Mouse (Mus musculus): Measurements from ENCODE around the gene Kyat3. TPM values are rescaled to one million over a fixed set of nuclear protein-coding genes. Genes with fewer than 3 reads are reported as not detected.
"Not testable (repeated sequence)": the region's sequence is repeated elsewhere in the genome, so short reads cannot be mapped to it uniquely, and the experiment has no call there.

The Kyat3 gene
- polyA plus RNA-seq, 1 experiment from 2014 or later: 8.9 TPM

GRCm38 (mm10) chr3:142710360-142711007 lies 9.6 kb downstream of the Kyat3 start:
- peaks cover 16% of the 10 kb centered on the region for H3K9me3 ChIP-seq (replicated peaks)
- H3K4me1 ChIP-seq (replicated peaks): no peaks in the 10 kb centered on the region
- no peak overlapping the region for H3K9ac ChIP-seq
- H3K36me3 ChIP-seq: peaks cover 12% of the 10 kb centered on the region
- no peak overlapping the region for H3K4me3 ChIP-seq
- no peak overlapping the region for H3K27ac ChIP-seq (ENCODE audit: poor library complexity, severe bottlenecking)
- WGBS: 10% methylated on average over 10 of the region's 10 CpGs
- peak overlapping the region; percentile 36 for H3K4me2 ChIP-seq
- no peak for ATAC-seq (ENCODE audit: insufficient number of reproducible peaks, low FRiP score)
- H3K27me3 ChIP-seq (replicated peaks): no peaks in the 10 kb centered on the region

- Histone ChIP-seq H3K4me3 (no peak overlapping the region), H3K9ac (no peak overlapping the region), H3K27ac (ENCODE audit: poor library complexity, severe bottlenecking) (no peak overlapping the region), H3K27me3 (replicated peaks) (no peaks in the 10 kb centered on the region), H3K4me1 (replicated peaks) (no peaks in the 10 kb centered on the region), H3K4me2 (no peak overlapping the region), H3K9me3 (replicated peaks) (peaks cover 16% of the 10 kb centered on the region), H3K36me3 (peaks cover 12% of the 10 kb centered on the region)
- no peak for ATAC-seq (ENCODE audit: insufficient number of reproducible peaks, low FRiP score)
- 87% methylated on average over 5 of the region's 5 CpGs for WGBS
These were observed 10.5 kb downstream of the Kyat3 start for GRCm38 (mm10) chr3:142711372-142711771.

- ATAC-seq (ENCODE audit: insufficient number of reproducible peaks, low FRiP score); H3K27ac ChIP-seq (ENCODE audit: poor library complexity, severe bottlenecking); H3K4me2 ChIP-seq; H3K27me3 ChIP-seq (replicated peaks); H3K4me3 ChIP-seq; H3K4me1 ChIP-seq (replicated peaks); H3K9ac ChIP-seq: not testable (repeated sequence)
- Histone ChIP-seq H3K9me3 (replicated peaks) (peaks cover 16% of the 10 kb centered on the region), H3K36me3 (peaks cover 12% of the 10 kb centered on the region)
- WGBS: 93% methylated on average over 18 of the region's 18 CpGs
These were observed 11.7 kb downstream of the Kyat3 start for GRCm38 (mm10) chr3:142712401-142713040.

DNA sequence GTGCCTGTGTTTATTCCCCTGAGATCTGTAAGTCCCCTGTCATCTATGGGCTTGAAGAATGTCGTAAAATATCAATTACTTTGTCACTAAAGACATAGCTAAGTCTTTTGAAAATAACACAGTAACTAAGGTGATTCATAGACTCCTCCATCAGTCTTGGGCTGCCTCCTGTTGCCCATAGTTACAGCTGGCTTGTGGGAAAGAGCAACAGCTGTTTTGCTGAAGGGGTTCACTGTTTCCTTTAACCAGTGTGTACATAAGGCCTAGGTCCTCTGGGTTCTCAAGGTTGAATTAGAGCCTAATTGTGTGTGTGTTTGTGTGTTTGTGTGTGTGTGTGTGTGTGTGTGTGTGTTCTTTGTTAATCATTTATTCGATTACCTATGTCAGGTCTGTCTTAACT lies 24.6 kb downstream of the Kyat3 start:
- Histone ChIP-seq H3K27ac (ENCODE audit: poor library complexity, severe bottlenecking) (no peak overlapping the region), H3K27me3 (replicated peaks) (no peaks in the 10 kb centered on the region), H3K4me3 (no peak overlapping the region), H3K36me3 (0 out of 2 replicates have a peak, but pooled peaks cover 3% of the 10 kb centered on the region), H3K9me3 (replicated peaks) (no peaks in the 10 kb centered on the region), H3K4me1 (replicated peaks) (no peaks in the 10 kb centered on the region), H3K9ac (no peak overlapping the region), H3K4me2 (no peak overlapping the region)
- WGBS: 74% methylated on average over 2 of the region's 2 CpGs
- ATAC-seq (ENCODE audit: insufficient number of reproducible peaks, low FRiP score): no peak

- H3K36me3 ChIP-seq: 0 out of 2 replicates have a peak, but pooled peaks cover 2% of the 10 kb centered on the region
- H3K4me1 ChIP-seq (replicated peaks): no peaks in the 10 kb centered on the region
- H3K4me2 ChIP-seq: no peak overlapping the region
- H3K9ac ChIP-seq: no peak overlapping the region
- H3K27ac ChIP-seq (ENCODE audit: poor library complexity, severe bottlenecking): no peak overlapping the region
- 80% methylated on average over 22 of the region's 22 CpGs for WGBS
- no peaks in the 10 kb centered on the region for H3K27me3 ChIP-seq (replicated peaks)
- H3K4me3 ChIP-seq: no peak overlapping the region
- ATAC-seq (ENCODE audit: insufficient number of reproducible peaks, low FRiP score): no peak
- no peaks in the 10 kb centered on the region for H3K9me3 ChIP-seq (replicated peaks)
These were observed 25.3 kb downstream of the Kyat3 start for GRCm38 (mm10) chr3:142725969-142726672.

DNA sequence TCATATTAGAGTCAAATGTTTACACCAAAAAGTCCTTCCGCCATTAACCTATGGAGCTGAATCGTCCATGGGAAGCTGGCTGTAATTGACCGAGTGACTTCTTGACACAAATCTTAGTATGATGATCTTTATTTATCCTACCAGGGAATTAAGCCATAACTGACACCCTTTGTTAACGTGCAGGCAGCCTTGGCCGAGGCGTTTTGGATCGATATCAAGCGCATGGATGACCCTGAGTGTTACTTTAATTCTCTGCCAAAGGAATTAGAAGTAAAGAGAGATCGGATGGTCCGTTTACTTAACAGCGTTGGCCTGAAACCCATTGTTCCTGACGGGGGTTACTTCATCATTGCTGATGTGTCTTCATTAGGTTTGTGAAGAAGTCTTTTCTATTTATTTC lies 33.4 kb downstream of the Kyat3 start:
- no peak overlapping the region for H3K4me3 ChIP-seq
- no peak overlapping the region for H3K27ac ChIP-seq (ENCODE audit: poor library complexity, severe bottlenecking)
- ATAC-seq (ENCODE audit: insufficient number of reproducible peaks, low FRiP score): no peak
- H3K4me2 ChIP-seq: no peak overlapping the region
- WGBS: 85% methylated on average over 12 of the region's 12 CpGs
- H3K9ac ChIP-seq: no peak overlapping the region
- H3K4me1 ChIP-seq (replicated peaks): no peaks in the 10 kb centered on the region
- no peaks in the 10 kb centered on the region for H3K9me3 ChIP-seq (replicated peaks)
- H3K36me3 ChIP-seq: peaks cover 3% of the 10 kb centered on the region; the same call in 1 of the 2 replicates
- H3K27me3 ChIP-seq (replicated peaks): no peaks in the 10 kb centered on the region

DNA sequence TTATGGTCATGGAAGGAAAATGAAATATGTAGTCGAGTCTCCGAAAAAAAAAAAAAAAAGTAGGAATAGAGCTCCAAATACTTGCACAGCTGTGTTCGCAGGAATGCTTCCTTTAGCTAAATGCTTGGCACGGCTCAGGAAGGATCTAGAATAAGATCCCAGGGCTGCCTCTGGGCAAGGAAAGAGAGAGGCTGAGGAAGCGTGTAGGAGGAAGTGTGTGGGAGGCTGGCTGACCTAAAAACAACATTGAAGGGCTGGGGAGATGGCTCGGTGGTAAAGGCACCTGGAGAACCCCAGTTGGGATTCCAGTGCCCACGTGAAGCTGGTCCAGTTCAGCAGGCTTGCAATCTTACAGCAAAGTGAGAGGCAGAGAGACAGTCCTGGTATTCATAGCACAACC lies 40.0 kb downstream of the Kyat3 start:
- no peak overlapping the region for H3K4me3 ChIP-seq
- ATAC-seq (ENCODE audit: insufficient number of reproducible peaks, low FRiP score): no peak
- no peaks in the 10 kb centered on the region for H3K27me3 ChIP-seq (replicated peaks)
- H3K4me1 ChIP-seq (replicated peaks): no peaks in the 10 kb centered on the region
- no peaks in the 10 kb centered on the region for H3K9me3 ChIP-seq (replicated peaks)
- H3K36me3 ChIP-seq: peaks cover 3% of the 10 kb centered on the region; the same call in 1 of the 2 replicates
- no peak overlapping the region for H3K9ac ChIP-seq
- H3K27ac ChIP-seq (ENCODE audit: poor library complexity, severe bottlenecking): no peak overlapping the region
- 63% methylated on average over 7 of the region's 7 CpGs for WGBS
- H3K4me2 ChIP-seq: no peak overlapping the region

DNA sequence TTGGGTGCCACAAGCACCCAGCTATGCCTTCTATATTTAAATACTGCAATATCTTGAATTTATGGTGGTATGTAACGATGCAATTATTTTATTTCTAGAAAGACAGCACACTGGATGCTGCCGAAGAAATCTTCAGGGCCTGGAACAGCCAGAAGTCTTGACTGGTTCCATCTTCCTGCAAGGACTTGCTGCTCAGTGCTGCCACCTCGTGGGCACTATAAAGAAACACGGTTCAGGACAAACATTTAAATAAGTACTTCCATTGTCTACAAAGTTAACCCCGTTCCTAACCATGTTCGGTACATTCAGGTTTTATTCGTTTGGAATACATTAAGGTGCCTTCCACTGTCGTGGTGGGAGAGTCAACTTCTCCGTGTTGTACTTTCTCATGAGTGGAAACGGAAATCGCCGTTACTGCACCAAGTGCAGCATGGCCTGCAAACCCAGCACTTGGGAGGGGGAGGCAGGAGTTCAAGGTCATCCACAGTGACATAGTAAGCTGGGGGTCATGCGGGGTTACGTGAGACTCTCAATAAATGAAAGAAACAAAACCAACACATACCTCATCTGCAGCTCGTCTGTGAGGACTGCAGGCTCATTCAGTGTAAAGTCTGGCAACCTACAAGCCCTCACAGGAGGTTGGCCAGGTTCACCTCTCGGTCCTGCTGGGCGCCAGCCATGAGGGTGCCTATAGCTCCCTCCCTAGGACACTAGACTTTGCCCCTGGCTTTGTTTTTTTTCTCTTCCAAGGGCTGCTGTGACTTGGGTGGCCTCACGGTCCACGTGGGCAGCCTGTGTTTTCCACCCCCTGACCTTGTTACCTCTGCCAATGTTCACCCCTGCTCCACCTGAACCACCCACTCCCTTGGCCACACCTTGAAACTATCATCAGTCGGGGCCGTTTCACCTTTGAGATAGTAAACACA lies 43.4 kb downstream of the Kyat3 start:
- Histone ChIP-seq H3K36me3 (no peaks in the 10 kb centered on the region), H3K4me1 (replicated peaks) (no peaks in the 10 kb centered on the region), H3K9ac (no peak overlapping the region), H3K27ac (ENCODE audit: poor library complexity, severe bottlenecking) (no peak overlapping the region), H3K9me3 (replicated peaks) (no peaks in the 10 kb centered on the region), H3K4me3 (no peak overlapping the region), H3K27me3 (replicated peaks) (no peaks in the 10 kb centered on the region), H3K4me2 (no peak overlapping the region)
- WGBS: 57% methylated on average over 21 of the region's 21 CpGs
- no peak for ATAC-seq (ENCODE audit: insufficient number of reproducible peaks, low FRiP score)

DNA sequence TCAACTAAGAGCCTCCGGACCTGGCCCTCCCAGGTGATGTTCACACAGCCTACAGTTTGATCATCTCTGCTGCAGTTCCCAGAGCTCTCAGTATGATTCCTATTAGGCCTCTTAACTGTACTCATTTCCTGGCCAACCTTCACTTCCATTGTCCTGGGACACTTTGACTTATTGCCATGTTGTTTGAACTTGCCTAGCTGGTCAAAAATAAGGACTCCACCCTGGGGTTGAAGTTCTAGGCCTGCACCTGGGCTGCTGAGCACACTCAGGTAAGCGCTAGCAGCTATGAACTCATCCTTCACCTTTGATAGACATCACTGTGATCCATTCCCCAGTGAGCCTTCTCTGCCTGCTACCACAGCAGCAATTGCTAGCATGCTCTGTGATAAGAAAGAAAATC lies 44.2 kb downstream of the Kyat3 start:
- no peak overlapping the region for H3K4me3 ChIP-seq
- no peak overlapping the region for H3K9ac ChIP-seq
- ATAC-seq (ENCODE audit: insufficient number of reproducible peaks, low FRiP score): no peak
- WGBS: 94% methylated on average over 2 of the region's 2 CpGs
- no peaks in the 10 kb centered on the region for H3K4me1 ChIP-seq (replicated peaks)
- H3K36me3 ChIP-seq: no peaks in the 10 kb centered on the region
- no peak overlapping the region for H3K4me2 ChIP-seq
- no peak overlapping the region for H3K27ac ChIP-seq (ENCODE audit: poor library complexity, severe bottlenecking)
- no peaks in the 10 kb centered on the region for H3K27me3 ChIP-seq (replicated peaks)
- H3K9me3 ChIP-seq (replicated peaks): no peaks in the 10 kb centered on the region

GRCm38 (mm10) chr3:142747673-142748072 lies 46.8 kb downstream of the Kyat3 start:
- Histone ChIP-seq H3K4me2 (no peak overlapping the region), H3K36me3 (no peaks in the 10 kb centered on the region), H3K9ac (no peak overlapping the region), H3K27ac (ENCODE audit: poor library complexity, severe bottlenecking) (no peak overlapping the region), H3K9me3 (replicated peaks) (no peaks in the 10 kb centered on the region), H3K27me3 (replicated peaks) (no peaks in the 10 kb centered on the region), H3K4me3 (no peak overlapping the region), H3K4me1 (replicated peaks) (no peaks in the 10 kb centered on the region)
- WGBS: 95% methylated on average over 7 of the region's 7 CpGs
- ATAC-seq (ENCODE audit: insufficient number of reproducible peaks, low FRiP score): no peak

DNA sequence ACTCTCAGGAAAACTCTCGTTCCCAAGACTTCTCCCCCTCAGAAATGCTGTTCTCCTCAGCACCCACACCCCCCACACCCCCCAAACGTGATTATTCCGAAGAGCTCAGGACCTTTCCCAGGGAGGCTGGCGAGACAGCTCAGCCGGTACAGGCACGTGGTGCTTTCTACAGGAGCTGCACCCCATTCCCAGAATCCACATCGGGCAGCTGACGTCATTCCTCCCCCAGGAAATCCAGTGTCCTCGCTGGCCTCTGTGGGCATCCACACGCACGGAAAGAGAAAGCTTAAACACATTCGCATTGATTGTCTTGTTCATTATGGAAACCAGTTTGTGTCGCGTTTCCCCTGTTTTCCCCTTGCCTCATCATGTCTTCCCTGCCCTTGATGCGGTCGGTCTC lies 48.3 kb downstream of the Kyat3 start:
- no peaks in the 10 kb centered on the region for H3K36me3 ChIP-seq
- H3K4me3 ChIP-seq: no peak overlapping the region
- no peak overlapping the region for H3K4me2 ChIP-seq
- WGBS: 79% methylated on average over 16 of the region's 16 CpGs
- no peaks in the 10 kb centered on the region for H3K27me3 ChIP-seq (replicated peaks)
- no peak overlapping the region for H3K27ac ChIP-seq (ENCODE audit: poor library complexity, severe bottlenecking)
- no peaks in the 10 kb centered on the region for H3K4me1 ChIP-seq (replicated peaks)
- no peaks in the 10 kb centered on the region for H3K9me3 ChIP-seq (replicated peaks)
- no peak overlapping the region for H3K9ac ChIP-seq
- ATAC-seq (ENCODE audit: insufficient number of reproducible peaks, low FRiP score): no peak

Measured in heart, embryonic 12.5 days (tissue).